Mouse (Mus musculus) thymus, adult 2 months (tissue): ENCODE measurements around the gene Cisd3. TPM values are rescaled to one million over a fixed set of nuclear protein-coding genes. Genes with fewer than 3 reads are reported as not detected.

Experiments used
- DNase-seq: peaks from one replicate; pipeline ENCODE4 v3.0.0; 2021
- H3K27ac ChIP-seq: fragments of 200-500 bp; 2 replicates; pipeline ENCODE4 v1.5.1; 2012; ENCODE audit warnings: low read length, control low read depth; ENCODE audit not compliant: control insufficient read depth, insufficient read depth
- H3K27me3 ChIP-seq: fragments of 200-500 bp; 2 replicates; pipeline ENCODE4 v1.6.1; 2012; ENCODE audit warnings: mild to moderate bottlenecking, low read length, moderate library complexity, mixed read lengths; ENCODE audit not compliant: control insufficient read depth, insufficient read depth
- H3K36me3 ChIP-seq: fragments of 200-500 bp; 2 replicates; pipeline ENCODE4 v1.6.1; 2012; ENCODE audit warnings: mild to moderate bottlenecking, low read length, moderate library complexity; ENCODE audit not compliant: control insufficient read depth, insufficient read depth
- H3K4me1 ChIP-seq: fragments of 200-500 bp; replicated peaks from 2 replicates; pipeline ENCODE4 v1.6.1; 2012; ENCODE audit warnings: low read length; ENCODE audit not compliant: control insufficient read depth, insufficient read depth
- H3K4me3 ChIP-seq: fragments of 200-500 bp; 2 replicates; pipeline ENCODE4 v1.5.1; 2012; ENCODE audit warnings: mild to moderate bottlenecking, low read length, control low read depth, moderate library complexity; ENCODE audit not compliant: control insufficient read depth, insufficient read depth
- CTCF ChIP-seq: fragments of 200-500 bp; IDR thresholded peaks from 2 replicates; pipeline ENCODE4 v1.5.1; 2012; ENCODE audit warnings: mild to moderate bottlenecking, control low read depth, low read length, moderate library complexity, borderline replicate concordance; ENCODE audit not compliant: control insufficient read depth, poor library complexity, insufficient read depth; ENCODE audit errors: extremely low read depth
- POLR2A ChIP-seq: fragments of 200-500 bp; IDR thresholded peaks from 2 replicates; pipeline ENCODE4 v1.6.1; 2012; ENCODE audit warnings: mild to moderate bottlenecking, low read length, control low read depth, moderate library complexity; ENCODE audit not compliant: control insufficient read depth, poor library complexity, insufficient read depth; ENCODE audit errors: extremely low read depth
- WGBS: fragments of 180-500 bp; shearing (Covaris S2); methylation state at CpG from one replicate; pipeline ENCODE4 v1.1.7; 2018; 5-methylcytosine and 5-hydroxymethylcytosine counted together
- polyA plus RNA-seq: library from polyadenylated mRNA; depleted of rRNA; stranded (reverse); fragments of >200 nt; gene quantifications from 2 replicates; pipeline ENCODE4 v1.2.3, GENCODE M21; 2012

Gene Cisd3
- polyA plus RNA-seq, 1 experiment, result 24.9 TPM

DNA sequence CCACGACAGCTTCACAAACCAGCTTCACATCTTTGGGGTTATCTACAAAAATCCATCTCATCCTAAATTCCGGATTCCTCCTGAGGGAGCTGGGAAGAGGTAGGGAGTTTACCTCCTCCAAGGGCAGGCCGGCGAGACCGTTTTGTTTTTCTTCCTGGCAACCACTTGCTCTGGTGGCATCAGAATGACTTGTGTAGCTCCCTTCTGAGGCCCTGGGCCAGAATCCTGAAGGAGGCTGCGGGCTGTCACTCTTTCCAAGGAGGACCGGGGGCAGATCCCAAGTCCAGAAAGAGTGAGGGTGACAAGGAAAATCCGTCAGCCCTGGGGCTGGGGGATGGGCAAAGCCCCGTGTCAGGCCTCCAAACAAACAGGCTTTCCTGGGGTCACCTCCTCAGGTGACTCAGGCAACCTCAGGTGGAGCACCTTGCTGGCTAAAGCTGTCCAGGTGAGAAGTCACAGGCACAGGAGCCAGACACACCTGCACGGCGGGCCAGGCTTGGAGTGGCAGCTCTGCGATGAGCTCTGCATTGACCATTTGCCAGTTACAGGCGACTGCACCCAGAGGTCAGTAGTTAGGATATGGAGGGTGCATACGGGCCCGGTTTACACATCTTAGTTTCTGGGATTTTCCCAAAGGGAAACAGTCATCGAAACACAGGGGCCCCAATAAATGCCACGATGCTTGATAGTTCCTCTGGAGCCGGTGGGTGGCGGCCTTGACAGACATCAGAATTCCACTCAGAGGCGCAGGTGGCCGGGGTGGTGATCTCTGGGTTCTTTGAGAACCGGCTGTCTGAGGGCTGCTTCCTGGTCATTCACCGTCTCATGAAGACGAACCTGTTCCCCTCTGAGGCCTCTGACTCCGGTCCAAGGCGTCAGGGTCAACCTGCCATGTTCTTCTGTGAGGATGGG lies 32.0 kb downstream of the Cisd3 start:
- Histone ChIP-seq H3K27me3 (no peaks in the 10 kb centered on the region), H3K27ac (peak overlapping the region; percentile 7; the same call in 1 of the 2 replicates), H3K36me3 (peaks cover 49% of the 10 kb centered on the region), H3K4me3 (no peak overlapping the region), H3K4me1 (peaks cover 18% of the 10 kb centered on the region)
- no peak for DNase-seq
- TF ChIP-seq POLR2A (no peak), CTCF (no peak)
- 82% methylated on average over 26 of the region's 26 CpGs for WGBS

DNA sequence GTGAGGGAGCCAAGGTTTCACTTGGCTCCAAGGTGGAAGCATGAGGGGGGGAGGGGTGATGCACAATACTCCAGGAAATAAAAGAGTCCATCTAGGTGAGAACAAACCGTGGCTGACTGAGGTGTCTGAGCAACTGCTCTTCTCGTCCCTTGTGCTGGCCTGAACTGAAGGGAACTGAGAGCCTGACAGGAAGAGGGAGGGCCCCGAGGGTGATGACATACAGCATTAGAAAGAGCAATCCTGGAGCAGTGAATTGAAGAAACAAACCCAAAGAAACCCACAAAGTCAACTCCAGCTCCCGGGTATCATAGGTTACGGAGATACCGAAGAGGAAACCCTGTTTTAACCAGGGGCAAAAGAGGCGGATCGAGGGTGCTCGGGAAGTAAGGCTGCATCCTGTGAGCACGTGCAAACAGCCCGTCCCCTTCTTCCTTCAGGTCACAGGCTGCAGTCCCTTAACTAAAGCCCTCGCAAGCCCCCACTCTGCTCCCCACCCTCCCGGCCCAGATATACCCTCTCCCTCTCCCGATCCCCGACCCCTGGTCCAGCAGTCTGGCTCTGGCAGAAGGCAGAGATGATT lies 32.7 kb downstream of the Cisd3 start:
- peak; percentile 26 for DNase-seq
- H3K36me3 ChIP-seq, result peaks cover 47% of the 10 kb centered on the region
- H3K27ac ChIP-seq, result peak overlapping the region; percentile 12; the same call in 1 of the 2 replicates
- H3K27me3 ChIP-seq, result no peaks in the 10 kb centered on the region
- 15% methylated on average over 15 of the region's 15 CpGs for WGBS
- peaks cover 18% of the 10 kb centered on the region for H3K4me1 ChIP-seq
- TF ChIP-seq CTCF, result no peak
- no peak for TF ChIP-seq POLR2A
- no peak overlapping the region for H3K4me3 ChIP-seq

DNA sequence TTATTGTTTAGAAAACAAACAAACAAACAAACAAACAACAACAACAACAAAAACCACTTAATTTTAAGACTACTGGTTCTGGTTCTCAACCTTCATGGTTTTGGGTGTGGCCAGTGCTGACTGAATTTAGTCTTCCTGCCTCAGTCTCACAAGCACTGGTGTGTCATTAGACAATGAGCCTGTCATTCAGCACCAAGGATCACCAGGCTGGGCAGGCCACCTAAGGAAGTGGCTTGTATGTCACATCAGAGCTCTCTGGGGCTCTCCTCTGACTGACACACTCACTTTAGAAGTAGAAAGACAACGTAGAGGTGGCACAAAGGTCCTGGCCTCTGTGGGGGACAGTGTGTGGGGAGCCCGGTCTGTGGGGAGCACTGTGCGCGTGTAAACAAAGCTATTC lies 33.4 kb downstream of the Cisd3 start:
- 74% methylated on average over 4 of the region's 4 CpGs for WGBS
- peaks cover 18% of the 10 kb centered on the region for H3K4me1 ChIP-seq
- H3K36me3 ChIP-seq, result peaks cover 44% of the 10 kb centered on the region
- no peak overlapping the region for H3K4me3 ChIP-seq
- no peak for DNase-seq
- H3K27me3 ChIP-seq, result no peaks in the 10 kb centered on the region
- TF ChIP-seq POLR2A (no peak), CTCF (no peak)
- H3K27ac ChIP-seq, result peak overlapping the region; percentile 12; the same call in 1 of the 2 replicates

DNA sequence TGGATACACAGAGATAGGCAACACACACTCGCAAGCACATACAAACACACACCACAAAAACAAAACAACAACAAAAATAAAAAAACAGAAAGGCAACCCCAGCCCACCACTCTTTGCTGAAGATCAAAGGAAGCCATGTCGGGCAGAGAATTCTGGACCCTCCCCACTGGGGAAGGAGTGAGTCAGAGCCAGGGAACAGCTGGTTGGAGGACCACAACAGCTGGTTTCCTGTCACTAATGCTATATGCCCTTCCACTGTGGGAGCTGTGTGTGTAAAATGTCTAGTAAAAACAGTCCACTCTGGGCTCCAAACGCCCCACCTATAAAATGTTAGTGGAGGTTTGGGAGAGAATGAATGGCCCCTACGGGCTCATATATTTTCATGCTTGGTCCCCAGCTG lies 35.7 kb downstream of the Cisd3 start:
- H3K27me3 ChIP-seq, result no peaks in the 10 kb centered on the region
- no peak for DNase-seq
- no peak overlapping the region for H3K4me3 ChIP-seq
- H3K27ac ChIP-seq, result no peak overlapping the region
- TF ChIP-seq POLR2A (no peak), CTCF (no peak)
- WGBS, result 86% methylated on average over 4 of the region's 4 CpGs
- H3K4me1 ChIP-seq, result peaks cover 18% of the 10 kb centered on the region
- peaks cover 61% of the 10 kb centered on the region for H3K36me3 ChIP-seq

DNA sequence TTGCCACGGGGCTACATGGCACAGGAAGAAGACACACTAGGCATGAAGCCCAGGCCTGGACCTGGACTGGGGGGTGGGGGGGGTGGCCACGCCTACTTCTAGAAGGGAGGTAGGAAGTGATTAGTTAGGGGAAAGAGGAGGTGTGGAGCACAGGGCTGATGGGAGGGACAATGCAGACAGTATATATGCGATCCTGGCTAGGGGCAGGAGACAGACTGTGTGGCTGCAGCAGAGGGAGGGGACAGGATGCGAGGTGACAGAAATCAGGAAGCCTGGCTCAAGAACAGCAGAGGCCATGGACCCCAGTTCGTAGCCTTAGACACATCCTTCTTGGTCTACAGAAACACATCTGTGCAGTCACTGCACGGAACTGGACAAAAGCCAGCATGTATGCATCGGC lies 38.1 kb downstream of the Cisd3 start:
- no peaks in the 10 kb centered on the region for H3K27me3 ChIP-seq
- no peak overlapping the region for H3K27ac ChIP-seq
- TF ChIP-seq CTCF (no peak), POLR2A (no peak)
- peaks cover 22% of the 10 kb centered on the region for H3K4me1 ChIP-seq
- no peak overlapping the region for H3K4me3 ChIP-seq
- H3K36me3 ChIP-seq, result peaks cover 57% of the 10 kb centered on the region
- 66% methylated on average over 7 of the region's 7 CpGs for WGBS
- DNase-seq, result no peak

DNA sequence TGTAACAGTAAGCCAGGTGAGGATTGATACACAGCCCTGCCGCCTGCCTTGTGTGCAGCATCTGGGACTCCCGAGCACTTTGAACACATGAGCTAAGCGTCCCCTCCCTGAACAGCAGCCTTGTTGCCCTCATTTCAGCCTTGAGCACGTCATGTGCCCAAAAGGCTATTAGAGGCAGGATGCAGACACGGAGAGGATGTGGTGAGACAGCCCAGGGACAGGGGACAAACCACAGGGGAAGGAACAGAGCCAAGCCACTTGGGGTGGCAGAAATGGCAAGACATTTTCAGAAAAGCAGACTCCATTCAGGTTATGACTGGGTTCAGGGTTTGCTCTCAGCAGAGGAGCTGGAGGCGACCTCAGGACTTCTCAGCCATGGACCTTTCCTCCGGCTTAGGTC lies 42.7 kb downstream of the Cisd3 start:
- no peaks in the 10 kb centered on the region for H3K27me3 ChIP-seq
- DNase-seq, result peak; percentile 48
- peaks cover 25% of the 10 kb centered on the region for H3K36me3 ChIP-seq
- H3K4me1 ChIP-seq, result peaks cover 21% of the 10 kb centered on the region
- H3K4me3 ChIP-seq, result no peak overlapping the region
- TF ChIP-seq POLR2A (no peak), CTCF (0 out of 2 replicates have a peak, but pooled peaks have one; percentile 19)
- peak overlapping the region; percentile 25; the same call in 1 of the 2 replicates for H3K27ac ChIP-seq
- WGBS, result 5% methylated on average over 7 of the region's 7 CpGs
